Mouse (Mus musculus) C2C12 (cell line): Measurements from ENCODE around the gene Snrnp35.
A peak's percentile ranks its signal among the peaks of the same experiment; 100 is the strongest.

Source experiments
- CTCF ChIP-seq: IDR thresholded peaks from one replicate; pipeline ENCODE4 v1.5.1; 2011; ENCODE audit not compliant: control insufficient read depth, insufficient read depth, insufficient read length
- MAX ChIP-seq: IDR thresholded peaks from one replicate; pipeline ENCODE4 v1.6.1; 2011; ENCODE audit warnings: mild to moderate bottlenecking, control low read depth
- MYOG ChIP-seq: IDR thresholded peaks from one replicate; pipeline ENCODE4 v1.6.1; 2011; ENCODE audit not compliant: control insufficient read depth, insufficient read length; ENCODE audit errors: extremely low read depth

- TF ChIP-seq CTCF (no peak), MAX (peak; percentile 27), MYOG (no peak)
Measured at GRCm38 (mm10) chr5:124444661-124445561, 38.0 kb upstream of the Snrnp35 start.
